Comparison of ENCODE assay signal across 8 mouse cellular contexts in genomic region chr11:96272024-96272921, GRCm38 (mm10). TPM values are rescaled to one million over a fixed set of nuclear protein-coding genes. Genes with fewer than 3 reads are reported as not detected.
DNase-seq lines count a peak whose midpoint lies in the region; ATAC-seq and TF ChIP-seq lines count a peak whose summit lies in the region.

No protein-coding gene starts in this region.

- H3K27ac ChIP-seq in lung, embryonic 16.5 days (ENCODE audit: low read length): no peak overlapping the region
- peak overlapping the region; percentile 66 for H3K27ac ChIP-seq in kidney, adult 2 months (ENCODE audit: insufficient read depth, low read depth, low read length)
- H3K27ac ChIP-seq in neural tube, embryonic 14.5 days (ENCODE audit: low read depth, low read length): peak overlapping the region; percentile 100

- H3K27me3 ChIP-seq in lung, embryonic 16.5 days (ENCODE audit: control insufficient read depth, insufficient read depth, low read depth, low read length): peaks cover 96% of the 10 kb centered on the region
- no peaks in the 10 kb centered on the region for H3K27me3 ChIP-seq in kidney, adult 2 months (replicated peaks; ENCODE audit: control insufficient read depth, insufficient read depth, low read length)
- no peaks in the 10 kb centered on the region for H3K27me3 ChIP-seq in neural tube, embryonic 14.5 days (ENCODE audit: control insufficient read depth, insufficient read depth, low read length)

- under 1% methylated on average over 51 of the region's 58 CpGs for WGBS in lung, embryonic 16.5 days
- 3% methylated on average over 57 of the region's 58 CpGs for WGBS in kidney, adult 2 months
- WGBS in neural tube, embryonic 14.5 days: 1% methylated on average over 48 of the region's 58 CpGs

- H3K4me3 ChIP-seq in lung, embryonic 16.5 days (ENCODE audit: low read length): peak overlapping the region; percentile 41
- H3K4me3 ChIP-seq in kidney, adult 2 months (ENCODE audit: insufficient read depth, low read depth, low read length): peak overlapping the region; percentile 77
- peak overlapping the region; percentile 95 for H3K4me3 ChIP-seq in neural tube, embryonic 14.5 days (ENCODE audit: low read depth, low read length)

- peak; percentile 50 for ATAC-seq in lung, embryonic 16.5 days (ENCODE audit: low read depth)
- peak; percentile 41 for ATAC-seq in neural tube, embryonic 14.5 days (ENCODE audit: low read depth)

- DNase-seq in adrenal gland, adult 2 months: peak; percentile 76
- no peak for DNase-seq in adrenal gland, postnatal 4 days (ENCODE audit: low spot score in 2 of 2)
- no peak for DNase-seq in lung, adult 18-20 months
- DNase-seq in kidney, adult 2 months: peak; percentile 67
- DNase-seq in spleen, adult 12 weeks (ENCODE audit: low spot score): no peak
- no peak for DNase-seq in gastrocnemius, adult 18-20 months (ENCODE audit: low spot score)

- H3K9me3 ChIP-seq in lung, embryonic 16.5 days (ENCODE audit: control insufficient read depth, low read length): no peaks in the 10 kb centered on the region
- no peaks in the 10 kb centered on the region for H3K9me3 ChIP-seq in neural tube, embryonic 14.5 days (ENCODE audit: control insufficient read depth, low read length)

- peak overlapping the region; percentile 57 for H3K4me2 ChIP-seq in lung, embryonic 16.5 days (ENCODE audit: low read depth, low read length)
- peak overlapping the region; percentile 100 for H3K4me2 ChIP-seq in neural tube, embryonic 14.5 days (ENCODE audit: low read depth, low read length)

- no peak overlapping the region for H3K9ac ChIP-seq in lung, embryonic 16.5 days (ENCODE audit: low read length)
- H3K9ac ChIP-seq in neural tube, embryonic 14.5 days (replicated peaks; ENCODE audit: low read depth, low read length): peak overlapping the region; percentile 100

- H3K4me1 ChIP-seq in lung, embryonic 16.5 days (replicated peaks; ENCODE audit: control insufficient read depth, insufficient read depth, low read length): peaks cover 19% of the 10 kb centered on the region
- peaks cover 28% of the 10 kb centered on the region; the same call in 1 of the 2 replicates for H3K4me1 ChIP-seq in kidney, adult 2 months (ENCODE audit: control insufficient read depth, insufficient read depth, low read length)
- H3K4me1 ChIP-seq in neural tube, embryonic 14.5 days (ENCODE audit: control insufficient read depth, insufficient read depth, low read length): peaks cover 55% of the 10 kb centered on the region

- no peak for TF ChIP-seq POLR2A in kidney, adult 2 months (IDR thresholded peaks at IDR 0.05; ENCODE audit: low read depth, low read length)

- H3K36me3 ChIP-seq in lung, embryonic 16.5 days (ENCODE audit: control insufficient read depth, insufficient read depth, low read length): no peaks in the 10 kb centered on the region
- no peaks in the 10 kb centered on the region; the same call in 1 of the 2 replicates for H3K36me3 ChIP-seq in kidney, adult 2 months (ENCODE audit: control insufficient read depth, insufficient read depth, low read length)
- H3K36me3 ChIP-seq in neural tube, embryonic 14.5 days (ENCODE audit: control insufficient read depth, insufficient read depth, low read length): no peaks in the 10 kb centered on the region

- no peak for TF ChIP-seq CTCF in kidney, adult 2 months (conservative IDR thresholded peaks at IDR 0.05; ENCODE audit: insufficient read depth, insufficient read length, low read depth, low read length)

RNA-seq across cellular contexts. Expression of gene Hoxb9, which starts 1.0 kb away (rescaled TPM):
- total RNA-seq in adrenal gland, adult 2 months (2021): 100 to 1,000 TPM; 183 to 377 TPM
- polyA plus RNA-seq in adrenal gland, adult 2 months (2012; rRNA removed): 156 and 180 TPM in 2 replicates
- 10 to 100 TPM; 86.0 to 93.6 TPM for total RNA-seq in adrenal gland, postnatal 4 days (2021)
- 0.28 and 0.30 TPM in 2 replicates for polyA plus RNA-seq in lung, embryonic 16.5 days (2015; fragmentation: Nextera tagmentation; extraction: Ambion mirVana)
- polyA plus RNA-seq in kidney, adult 2 months (2012; rRNA removed): 27.8 and 29.6 TPM in 2 replicates
- polyA plus RNA-seq in neural tube, embryonic 14.5 days (2014; fragmentation: Nextera tagmentation; extraction: Ambion mirVana): 106 and 114 TPM in 2 replicates
- under 1 TPM; 0.09 TPM for total RNA-seq in gastrocnemius, adult 18-20 months (2021)

RNA-seq across cellular contexts. Expression of gene Hoxb8, which starts 9.4 kb away (rescaled TPM):
- 10 to 100 TPM; 67.3 to 93.9 TPM for total RNA-seq in adrenal gland, adult 2 months (2021)
- 357 and 428 TPM in 2 replicates for polyA plus RNA-seq in adrenal gland, adult 2 months (2012; rRNA removed)
- total RNA-seq in adrenal gland, postnatal 4 days (2021): 10 to 100 TPM; 58.4 to 61.2 TPM
- 0.33 and 0.79 TPM in 2 replicates for polyA plus RNA-seq in lung, embryonic 16.5 days (2015; fragmentation: Nextera tagmentation; extraction: Ambion mirVana)
- polyA plus RNA-seq in kidney, adult 2 months (2012; rRNA removed): 51.7 and 69.9 TPM in 2 replicates
- polyA plus RNA-seq in neural tube, embryonic 14.5 days (2014; fragmentation: Nextera tagmentation; extraction: Ambion mirVana): 78.6 and 120 TPM in 2 replicates
- under 1 TPM in 1 of 2 experiments, not detected in 1; 0.09 TPM for total RNA-seq in gastrocnemius, adult 18-20 months (2021)

RNA-seq across cellular contexts. Expression of gene Hoxb7, which starts 14.2 kb away (rescaled TPM):
- total RNA-seq in adrenal gland, adult 2 months (2021): 10 to 100 TPM; 46.4 to 46.7 TPM
- 48.8 and 55.9 TPM in 2 replicates for polyA plus RNA-seq in adrenal gland, adult 2 months (2012; rRNA removed)
- total RNA-seq in adrenal gland, postnatal 4 days (2021): 10 to 100 TPM; 39.4 to 49.8 TPM
- polyA plus RNA-seq in lung, embryonic 16.5 days (2015; fragmentation: Nextera tagmentation; extraction: Ambion mirVana): 2.2 and 3.2 TPM in 2 replicates
- polyA plus RNA-seq in kidney, adult 2 months (2012; rRNA removed): 15.5 and 16.5 TPM in 2 replicates
- polyA plus RNA-seq in neural tube, embryonic 14.5 days (2014; fragmentation: Nextera tagmentation; extraction: Ambion mirVana): 120 and 133 TPM in 2 replicates
- total RNA-seq in gastrocnemius, adult 18-20 months (2021): under 1 TPM; 0.41 to 0.81 TPM

RNA-seq across cellular contexts. Expression of gene Hoxb6, which starts 20.0 kb away (rescaled TPM):
- total RNA-seq in adrenal gland, adult 2 months (2021): 10 to 100 TPM; 33.0 to 72.2 TPM
- 201 and 210 TPM in 2 replicates for polyA plus RNA-seq in adrenal gland, adult 2 months (2012; rRNA removed)
- total RNA-seq in adrenal gland, postnatal 4 days (2021): 10 to 100 TPM; 43.6 to 47.9 TPM
- 8.8 and 11.6 TPM in 2 replicates for polyA plus RNA-seq in lung, embryonic 16.5 days (2015; fragmentation: Nextera tagmentation; extraction: Ambion mirVana)
- polyA plus RNA-seq in kidney, adult 2 months (2012; rRNA removed): 62.7 and 67.9 TPM in 2 replicates
- polyA plus RNA-seq in neural tube, embryonic 14.5 days (2014; fragmentation: Nextera tagmentation; extraction: Ambion mirVana): 138 and 141 TPM in 2 replicates
- under 1 TPM; 0.38 to 0.39 TPM for total RNA-seq in gastrocnemius, adult 18-20 months (2021)

RNA-seq across cellular contexts. Expression of gene Hoxb5, which starts 30.9 kb away (rescaled TPM):
- 10 to 100 TPM; 15.2 to 31.6 TPM for total RNA-seq in adrenal gland, adult 2 months (2021)
- 43.4 and 45.6 TPM in 2 replicates for polyA plus RNA-seq in adrenal gland, adult 2 months (2012; rRNA removed)
- total RNA-seq in adrenal gland, postnatal 4 days (2021): 10 to 100 TPM; 26.5 to 27.8 TPM
- 39.2 and 46.6 TPM in 2 replicates for polyA plus RNA-seq in lung, embryonic 16.5 days (2015; fragmentation: Nextera tagmentation; extraction: Ambion mirVana)
- polyA plus RNA-seq in kidney, adult 2 months (2012; rRNA removed): 7.7 and 8.4 TPM in 2 replicates
- polyA plus RNA-seq in neural tube, embryonic 14.5 days (2014; fragmentation: Nextera tagmentation; extraction: Ambion mirVana): 49.1 and 52.4 TPM in 2 replicates
- under 1 TPM; 0.09 to 0.14 TPM for total RNA-seq in gastrocnemius, adult 18-20 months (2021)

Comparison
In these comparisons a context has a peak if more than half of its experiments do, and no peak if none do; other contexts are left out.
1. DNase-seq: peak in adrenal gland, adult 2 months (single experiment) and kidney, adult 2 months (single experiment); none in adrenal gland, postnatal 4 days (0 of 2), lung, adult 18-20 months (0 of 2), spleen, adult 12 weeks (single experiment) and gastrocnemius, adult 18-20 months (single experiment).
2. H3K4me3 ChIP-seq: peak in every context shown above with its lines; median percentile 95 in neural tube, embryonic 14.5 days; 77 in kidney, adult 2 months; 41 in lung, embryonic 16.5 days.
3. RNA of gene Hoxb9, which starts 1.0 kb away (polyA plus RNA-seq): 156 to 180 TPM in adrenal gland, adult 2 months, 106 to 114 TPM in neural tube, embryonic 14.5 days and 27.8 to 29.6 TPM in kidney, adult 2 months; 0.28 to 0.30 TPM in lung, embryonic 16.5 days; every median in the first group is over 10 times any median in the second.
4. RNA of gene Hoxb8, which starts 9.4 kb away (polyA plus RNA-seq): 357 to 428 TPM in adrenal gland, adult 2 months, 78.6 to 120 TPM in neural tube, embryonic 14.5 days and 51.7 to 69.9 TPM in kidney, adult 2 months; 0.33 to 0.79 TPM in lung, embryonic 16.5 days; every median in the first group is over 10 times any median in the second.